Mouse (Mus musculus): ENCODE results near the gene Ddc.

The Ddc gene

GRCm38 (mm10) chr11:11777246-11777645, 120.7 kb downstream of the Ddc start:
- DNase-seq, result no peak

GRCm38 (mm10) chr11:11776822-11777174, 121.1 kb downstream of the Ddc start:
- no peak for DNase-seq

GRCm38 (mm10) chr11:11776071-11776821, 121.7 kb downstream of the Ddc start:
- no peak for DNase-seq

GRCm38 (mm10) chr11:11774893-11775292, 123.1 kb downstream of the Ddc start:
- no peak for DNase-seq

GRCm38 (mm10) chr11:11774384-11774783, 123.6 kb downstream of the Ddc start:
- no peak for DNase-seq

- no peak for DNase-seq
Observed at GRCm38 (mm10) chr11:11772196-11772595, 125.7 kb downstream of the Ddc start.

- no peak for DNase-seq
Observed at GRCm38 (mm10) chr11:11770691-11771090, 127.3 kb downstream of the Ddc start.

GRCm38 (mm10) chr11:11769281-11769680, 128.7 kb downstream of the Ddc start:
- DNase-seq, result no peak

GRCm38 (mm10) chr11:11768057-11768456, 129.9 kb downstream of the Ddc start:
- no peak for DNase-seq

GRCm38 (mm10) chr11:11766736-11767135, 131.2 kb downstream of the Ddc start:
- no peak for DNase-seq

- no peak for DNase-seq
Observed at GRCm38 (mm10) chr11:11766105-11766504, 131.8 kb downstream of the Ddc start.

GRCm38 (mm10) chr11:11765414-11765813, 132.5 kb downstream of the Ddc start:
- DNase-seq, result no peak

Measured in kidney, postnatal 10 days (tissue).